Mouse (Mus musculus) C2C12 (cell line): ENCODE data around the gene Pid1. TPM values are rescaled to one million over a fixed set of nuclear protein-coding genes. Genes with fewer than 3 reads are reported as not detected.
A peak's percentile ranks its signal among the peaks of the same experiment; 100 is the strongest.

Experiments
- H3K27me3 ChIP-seq: one replicate; pipeline ENCODE4 v1.6.1; 2011; ENCODE audit not compliant: control insufficient read depth, insufficient read depth, insufficient read length
- H3K36me3 ChIP-seq: one replicate; pipeline ENCODE4 v1.6.1; 2011; ENCODE audit not compliant: control insufficient read depth, insufficient read depth
- H3K4me3 ChIP-seq: one replicate; pipeline ENCODE4 v1.5.1; 2011; ENCODE audit warnings: mild to moderate bottlenecking, control low read depth; ENCODE audit not compliant: poor library complexity, insufficient read depth, severe bottlenecking
- H3K79me2 ChIP-seq: one replicate; pipeline ENCODE4 v1.6.1; 2011; ENCODE audit not compliant: control insufficient read depth, insufficient read depth
- H3K79me3 ChIP-seq: one replicate; pipeline ENCODE4 v1.6.1; 2011; ENCODE audit warnings: low read depth, control low read depth
- H3ac ChIP-seq: one replicate; pipeline ENCODE3; 2011; ENCODE audit warnings: low read depth; ENCODE audit not compliant: control insufficient read depth, insufficient read length
- CEBPB ChIP-seq: IDR thresholded peaks from one replicate; pipeline ENCODE4 v1.6.1; 2011; ENCODE audit warnings: low read depth, mild to moderate bottlenecking, control low read depth, moderate library complexity
- CTCF ChIP-seq: IDR thresholded peaks from one replicate; pipeline ENCODE4 v1.5.1; 2011; ENCODE audit not compliant: control insufficient read depth, insufficient read depth, insufficient read length
- FOSL1 ChIP-seq: IDR thresholded peaks from one replicate; pipeline ENCODE4 v1.8.0; 2011; ENCODE audit warnings: mild to moderate bottlenecking, low read length; ENCODE audit not compliant: poor library complexity, insufficient read depth, severe bottlenecking
- MAX ChIP-seq: IDR thresholded peaks from one replicate; pipeline ENCODE4 v1.6.1; 2011; ENCODE audit warnings: mild to moderate bottlenecking, control low read depth
- MYOD1 ChIP-seq: IDR thresholded peaks from one replicate; pipeline ENCODE4 v1.6.1; 2011; ENCODE audit warnings: low read depth; ENCODE audit not compliant: control insufficient read depth, insufficient read length
- MYOG ChIP-seq: IDR thresholded peaks from one replicate; pipeline ENCODE4 v1.6.1; 2011; ENCODE audit not compliant: control insufficient read depth, insufficient read length; ENCODE audit errors: extremely low read depth
- USF1 ChIP-seq: IDR thresholded peaks from one replicate; pipeline ENCODE4 v1.6.1; 2011; ENCODE audit warnings: low read depth, mild to moderate bottlenecking, control low read depth, moderate library complexity
- long read RNA-seq, 2 experiments: library from polyadenylated mRNA; unstranded; transcript quantifications; one replicate each; pipeline ENCODE4 v2.0.0; 2019 to 2020
- polyA plus RNA-seq: library from polyadenylated mRNA; unstranded; fragments of >200 nt; fragmentation: generic; extraction: Trizol; gene quantifications from one replicate; pipeline ENCODE4 v1.2.1, GENCODE M21; 2012; ENCODE audit warnings: missing spikeins

Pid1 gene
- polyA plus RNA-seq, result 0.21 TPM
- long read RNA-seq, experiment 1, partial matches to known transcripts, result 0 of 2 reads
- long read RNA-seq, experiment 1, other reads (novel, unspliced or antisense), result 0 of 2 reads
- long read RNA-seq, experiment 2, transcript Pid1-201 (3 exons, 2,664 nt), result major isoform, 6 of 6 reads
- long read RNA-seq, experiment 2, partial matches to known transcripts, result 0 of 6 reads
- long read RNA-seq, experiment 2, other reads (novel, unspliced or antisense), result 0 of 6 reads

GRCm38 (mm10) chr1:84363967-84364366 lies at the start of gene Pid1:
TSS of gene Pid1 (minus strand) at chr1:84364180.
- Histone ChIP-seq H3ac (no peak within 1 kb of the TSS), H3K79me2 (no peaks in the 10 kb centered on the region), H3K4me3 (no peak within 1 kb of the TSS), H3K36me3 (no peaks in the 10 kb centered on the region), H3K79me3 (no peaks in the 10 kb centered on the region), H3K27me3 (no peaks in the 10 kb centered on the region)
- TF ChIP-seq FOSL1 (no peak), CEBPB (no peak), MYOD1 (no peak), MAX (no peak), USF1 (no peak), CTCF (no peak), MYOG (no peak)

GRCm38 (mm10) chr1:84409514-84409913 lies 45.5 kb upstream of the Pid1 start:
- Histone ChIP-seq H3K79me2 (no peaks in the 10 kb centered on the region), H3ac (no peak overlapping the region), H3K27me3 (no peaks in the 10 kb centered on the region), H3K79me3 (no peaks in the 10 kb centered on the region), H3K4me3 (no peak overlapping the region), H3K36me3 (no peaks in the 10 kb centered on the region)
- TF ChIP-seq USF1, result no peak
- TF ChIP-seq MAX, result no peak
- TF ChIP-seq MYOD1, result no peak
- no peak for TF ChIP-seq MYOG
- TF ChIP-seq CEBPB, result no peak
- no peak for TF ChIP-seq FOSL1
- no peak for TF ChIP-seq CTCF

DNA sequence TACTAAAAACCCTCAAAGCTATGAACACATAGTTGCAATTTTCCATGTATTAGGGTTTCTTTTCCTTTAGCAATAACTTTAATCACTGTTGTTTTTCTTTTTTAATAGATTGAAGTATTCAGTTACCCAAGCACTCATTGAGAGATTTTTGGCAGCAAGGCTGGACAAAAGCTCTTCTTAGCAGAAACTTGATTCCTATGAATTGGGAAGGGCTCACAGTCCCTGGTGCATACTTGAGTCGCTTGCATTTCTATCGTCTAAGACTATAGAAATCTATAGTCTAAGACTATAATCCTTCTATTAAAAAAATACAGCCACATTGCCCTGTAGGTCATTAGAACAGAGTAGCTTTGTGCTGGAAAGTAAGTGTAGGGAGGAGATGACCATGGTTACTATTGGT lies 44.9 kb upstream of the Pid1 start:
- Histone ChIP-seq H3K79me2 (no peaks in the 10 kb centered on the region), H3K79me3 (no peaks in the 10 kb centered on the region), H3ac (no peak overlapping the region), H3K36me3 (no peaks in the 10 kb centered on the region), H3K27me3 (no peaks in the 10 kb centered on the region), H3K4me3 (no peak overlapping the region)
- TF ChIP-seq MYOD1 (no peak), MAX (no peak), MYOG (no peak), CEBPB (no peak), FOSL1 (no peak), CTCF (no peak), USF1 (no peak)

DNA sequence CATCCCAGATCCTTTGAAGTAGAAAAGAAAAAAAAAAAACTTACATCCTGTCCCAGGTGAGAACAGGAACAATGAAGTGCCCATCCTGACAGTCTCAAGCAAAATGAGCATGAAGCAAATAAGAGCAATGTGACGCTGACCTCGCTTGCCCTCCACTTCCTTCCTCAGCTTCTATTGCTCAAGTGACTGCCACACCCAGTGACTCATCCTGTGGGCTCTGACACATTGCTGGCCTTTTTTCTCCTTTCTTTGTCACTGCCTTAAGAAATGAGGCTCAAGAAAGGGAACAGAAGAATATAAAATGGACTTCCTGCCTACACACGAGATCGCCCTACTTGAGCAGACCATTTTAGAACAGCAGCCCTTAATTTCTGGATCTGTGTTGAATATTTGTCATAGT lies 42.9 kb upstream of the Pid1 start:
- Histone ChIP-seq H3K36me3 (no peaks in the 10 kb centered on the region), H3K27me3 (no peaks in the 10 kb centered on the region), H3ac (no peak overlapping the region), H3K79me2 (no peaks in the 10 kb centered on the region), H3K79me3 (no peaks in the 10 kb centered on the region), H3K4me3 (no peak overlapping the region)
- TF ChIP-seq FOSL1 (peak; percentile 78), USF1 (no peak), MYOD1 (no peak), CEBPB (peak; percentile 98), CTCF (no peak), MAX (peak; percentile 70)

GRCm38 (mm10) chr1:84405551-84406290 lies 41.7 kb upstream of the Pid1 start:
- H3K79me3 ChIP-seq, result no peaks in the 10 kb centered on the region
- no peaks in the 10 kb centered on the region for H3K27me3 ChIP-seq
- H3K79me2 ChIP-seq, result no peaks in the 10 kb centered on the region
- no peak overlapping the region for H3K4me3 ChIP-seq
- TF ChIP-seq USF1 (no peak), FOSL1 (no peak), MAX (no peak), CEBPB (no peak), CTCF (no peak), MYOD1 (no peak), MYOG (no peak)
- H3K36me3 ChIP-seq, result no peaks in the 10 kb centered on the region
- H3ac ChIP-seq, result no peak overlapping the region
